Mouse (Mus musculus): ENCODE data around the gene St6gal1.

- TF ChIP-seq POLR2A (IDR thresholded peaks at IDR 0.05; ENCODE audit: borderline replicate concordance, insufficient read depth, low read length) (no peak), CTCF (IDR thresholded peaks at IDR 0.05; ENCODE audit: borderline replicate concordance, insufficient read depth, low read depth, low read length) (peak; percentile 55)
Measured at GRCm38 (mm10) chr16:23224671-23225068, at the start of gene St6gal1.
